Mouse (Mus musculus) liver, embryonic 14.5 days (tissue): ENCODE measurements around the gene Zc3h12d.

ENCODE experiments used
- CTCF ChIP-seq: IDR thresholded peaks from 2 replicates; pipeline ENCODE4 v1.5.1; 2016; ENCODE audit warnings: antibody characterized with exemption, low read depth, control low read depth
- EP300 ChIP-seq: IDR thresholded peaks from 2 replicates; pipeline ENCODE4 v1.6.1; 2016; ENCODE audit warnings: antibody characterized with exemption, low read depth

GRCm38 (mm10) chr10:7863411-7863810, 31.1 kb downstream of the Zc3h12d start:
- TF ChIP-seq CTCF (no peak), EP300 (no peak)
